Mouse (Mus musculus) kidney, adult 2 months (tissue): ENCODE results near the gene Nt5c1b.

ENCODE experiments used
- CTCF ChIP-seq: fragments of 200-500 bp; conservative IDR thresholded peaks from 2 replicates; pipeline ENCODE4 v1.5.1; 2011; ENCODE audit warnings: low read depth, mild to moderate bottlenecking, control low read depth, low read length, moderate library complexity, mixed read lengths; ENCODE audit not compliant: insufficient read depth, insufficient read length
- POLR2A ChIP-seq: fragments of 200-500 bp; IDR thresholded peaks from one replicate; pipeline ENCODE4 v1.6.1; 2011; ENCODE audit warnings: low read depth, low read length, control low read depth

GRCm38 (mm10) chr12:10329460-10329859 is 40.3 kb upstream of the Nt5c1b start:
- TF ChIP-seq CTCF (no peak), POLR2A (no peak)
